Mouse (Mus musculus) spleen, postnatal 36 days (tissue): ENCODE results near the gene Cckbr.
"Not testable (repeated sequence)": the region's sequence is repeated elsewhere in the genome, so short reads cannot be mapped to it uniquely, and the experiment has no call there.

ENCODE experiments used
- DNase-seq, 2 experiments: peaks; one replicate each; pipeline ENCODE4 v3.0.0; 2022; ENCODE audit warnings: low spot score in 2 of 2, mixed read lengths in 1 of 2

The Cckbr gene

DNA sequence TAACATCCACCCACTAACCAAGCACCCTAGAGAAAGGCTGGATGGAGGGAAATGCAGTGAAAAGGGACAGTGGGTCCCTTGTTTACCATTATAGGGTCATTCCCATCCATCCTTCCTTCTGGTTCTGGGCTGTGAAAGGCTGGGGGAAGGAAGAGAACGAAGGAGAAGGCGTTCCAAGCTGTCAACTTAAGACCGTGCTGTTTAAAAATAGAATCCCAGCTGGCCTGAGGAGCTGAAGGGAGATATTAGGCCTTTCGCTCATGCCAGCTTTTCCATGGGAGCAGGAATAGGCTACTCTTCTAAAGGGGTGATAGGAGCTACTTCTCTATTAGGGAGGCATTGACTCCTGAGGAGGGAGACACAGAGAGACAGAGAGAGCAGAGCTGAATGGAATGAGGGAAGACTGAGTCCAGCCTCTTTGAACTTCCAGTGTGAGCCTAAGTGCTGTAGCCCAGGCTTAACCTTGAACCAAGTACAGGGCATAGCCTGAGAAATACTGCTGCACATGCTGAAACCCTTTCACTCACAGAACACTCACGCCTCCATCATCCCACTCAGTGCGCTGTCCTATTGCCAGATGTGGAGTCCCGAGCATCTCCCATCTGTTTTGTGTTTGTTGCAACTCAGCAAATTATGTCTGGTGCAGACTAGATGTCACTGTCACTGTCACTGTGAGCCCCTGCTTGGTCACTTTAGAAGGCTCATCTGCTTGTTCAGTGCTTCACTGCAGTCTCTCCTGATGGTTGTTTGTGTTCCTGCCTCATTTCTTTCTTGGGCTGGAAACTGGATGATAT is 12.6 kb downstream of the Cckbr start:
- DNase-seq = no peak

GRCm38 (mm10) chr7:105441426-105441825 is 15.9 kb downstream of the Cckbr start:
- DNase-seq = no peak

- DNase-seq = no peak
These were observed 19.5 kb downstream of the Cckbr start for GRCm38 (mm10) chr7:105445076-105445475.

- DNase-seq = not testable (repeated sequence)
These were observed 27.8 kb downstream of the Cckbr start for GRCm38 (mm10) chr7:105453345-105453744.

DNA sequence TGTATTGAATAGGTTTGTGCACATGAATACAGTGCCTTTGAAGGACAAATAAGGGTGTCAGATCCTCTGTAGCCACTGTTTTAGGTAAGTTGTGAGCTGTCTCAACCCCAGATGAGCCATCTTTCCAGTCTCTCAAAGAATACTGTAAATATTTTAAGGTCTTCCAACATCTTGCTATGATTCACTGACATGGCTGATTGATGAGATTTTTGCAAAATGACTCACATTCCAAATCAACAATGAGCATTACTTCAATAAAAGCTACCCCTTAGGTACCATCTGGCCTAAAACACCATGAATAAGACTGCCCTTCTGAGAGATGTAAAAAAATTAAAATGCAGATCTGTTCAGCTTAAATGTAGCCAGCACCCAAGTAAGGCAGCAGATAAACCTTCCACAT is 33.0 kb downstream of the Cckbr start:
- no peak for DNase-seq

DNA sequence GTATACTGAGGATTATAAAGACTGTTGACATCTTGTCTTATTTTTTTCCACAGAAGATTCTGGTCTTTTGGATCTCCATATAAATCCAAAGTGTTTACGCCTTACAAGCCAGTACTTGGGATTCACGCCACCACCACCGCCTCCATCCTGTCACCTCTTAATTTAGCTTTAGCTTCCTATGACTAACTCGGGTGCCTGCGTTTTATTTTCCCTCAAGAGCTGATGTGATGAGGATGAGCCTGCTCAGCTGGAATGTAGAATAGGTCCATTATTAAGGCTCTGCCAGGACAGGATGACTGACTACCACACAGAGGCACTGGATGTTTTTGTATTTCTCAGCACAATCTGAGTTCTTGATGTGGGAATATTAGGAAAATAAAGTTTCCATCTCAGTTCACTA is 40.0 kb downstream of the Cckbr start:
- DNase-seq = not testable (repeated sequence)

DNA sequence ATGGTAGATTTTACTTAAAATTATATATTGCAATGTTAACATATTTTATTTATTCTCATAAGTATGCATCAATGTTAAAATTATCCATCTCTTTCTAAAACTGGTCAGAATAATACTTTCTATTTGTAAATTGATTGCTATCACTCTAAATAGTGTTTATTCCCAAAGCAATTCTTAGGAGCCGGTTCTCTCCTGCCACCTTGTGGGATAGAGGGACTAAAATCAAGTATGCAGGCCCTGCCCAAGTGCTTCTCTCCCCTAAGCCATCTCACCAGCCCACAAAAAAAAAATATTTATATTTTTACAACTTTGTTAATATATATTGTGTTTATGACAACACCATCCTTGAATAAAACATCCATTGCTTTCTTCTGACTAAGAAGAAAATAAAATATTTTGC is 47.1 kb downstream of the Cckbr start:
- no peak for DNase-seq

DNA sequence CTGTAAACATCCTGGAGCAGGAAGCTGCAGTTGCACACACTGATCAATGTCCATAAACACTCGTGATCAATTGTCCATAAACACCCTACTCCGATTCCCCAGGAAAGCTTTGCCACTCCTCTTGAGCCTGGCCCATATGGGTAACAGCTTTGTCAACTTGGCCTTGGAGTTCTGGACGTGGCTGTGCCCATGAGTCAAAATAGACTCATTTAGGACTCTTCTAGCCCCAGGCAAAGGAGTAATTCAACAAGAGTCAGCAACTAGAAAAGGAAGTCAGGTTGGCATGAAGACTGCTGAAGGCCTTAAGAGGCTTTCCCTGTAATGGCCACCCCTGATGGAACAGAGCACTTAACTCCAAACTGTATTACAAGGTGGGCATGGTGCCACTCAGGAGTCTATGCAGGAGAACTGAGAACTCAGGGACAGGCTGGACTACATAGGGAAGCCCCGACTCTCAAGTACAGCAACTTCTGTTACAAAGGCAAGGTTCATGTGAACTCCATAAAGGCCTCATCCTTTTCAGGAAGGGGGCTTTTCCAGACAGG is 49.3 kb downstream of the Cckbr start:
- no peak for DNase-seq

DNA sequence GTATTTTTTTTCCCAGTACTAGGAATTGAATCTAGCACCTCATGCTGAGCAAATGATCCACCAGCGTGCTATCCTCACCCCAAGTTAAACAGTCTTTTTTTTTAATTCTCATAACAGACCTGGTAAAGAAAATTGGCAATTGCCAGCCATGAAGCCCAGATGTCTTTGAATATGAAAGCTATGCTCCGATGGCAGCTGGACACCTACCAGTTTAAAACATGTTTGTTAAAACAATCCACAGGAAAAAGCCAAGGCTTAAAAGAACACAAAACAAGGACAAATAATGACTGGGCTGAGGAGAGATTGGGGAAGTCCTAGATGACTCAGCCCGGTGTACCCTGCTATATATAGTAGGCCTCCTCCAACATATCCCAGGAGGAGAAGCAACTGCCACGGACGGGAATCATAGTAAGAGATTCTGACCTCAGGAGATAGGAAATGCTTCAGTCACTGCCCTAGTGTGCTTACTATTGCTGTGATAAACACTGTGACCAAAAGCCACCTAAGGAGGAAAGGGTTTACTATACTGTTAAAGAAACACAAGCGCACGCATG is 49.9 kb downstream of the Cckbr start:
- no peak for DNase-seq

GRCm38 (mm10) chr7:105476683-105477432 is 51.3 kb downstream of the Cckbr start:
- DNase-seq = no peak

- DNase-seq = no peak
These were observed 51.8 kb downstream of the Cckbr start for GRCm38 (mm10) chr7:105477433-105477700.

GRCm38 (mm10) chr7:105477841-105478240 is 52.3 kb downstream of the Cckbr start:
- no peak for DNase-seq

DNA sequence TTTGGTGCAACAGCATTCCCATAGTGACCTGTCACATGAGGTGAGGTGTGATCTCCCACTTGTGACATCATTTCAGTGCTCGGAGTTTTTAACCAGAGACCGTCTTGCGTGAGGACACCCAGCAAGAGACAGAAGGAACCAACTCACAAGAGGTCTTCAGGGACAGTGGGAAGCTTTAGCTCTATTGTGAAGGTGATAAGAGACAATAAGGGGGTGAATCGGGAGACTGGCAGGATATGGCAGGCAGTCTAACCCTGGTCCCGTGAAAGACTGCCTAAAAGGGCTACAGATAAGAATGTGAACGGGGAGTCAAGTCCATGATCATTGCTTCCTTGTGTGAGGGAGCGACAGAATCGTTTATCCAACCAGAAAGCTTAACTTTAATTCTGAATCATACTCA is 52.8 kb downstream of the Cckbr start:
- DNase-seq = no peak

DNA sequence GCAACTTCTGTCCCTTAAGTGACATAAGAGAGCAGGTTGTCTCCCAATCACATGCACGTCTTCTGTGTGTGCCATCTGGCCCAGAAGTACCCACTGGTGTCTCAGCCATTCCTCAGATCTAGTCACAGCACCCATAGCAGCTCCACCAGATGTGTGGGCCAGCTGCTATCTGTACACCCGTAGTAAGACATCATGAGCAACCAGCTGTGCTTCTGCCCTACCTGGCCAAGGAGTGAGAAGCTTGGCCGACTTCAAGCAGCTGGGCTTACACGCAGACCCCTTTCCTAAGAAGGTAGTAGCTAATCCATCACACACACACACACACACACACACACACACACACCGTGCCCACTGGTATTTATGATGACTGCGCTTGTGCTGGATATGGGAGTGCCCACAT is 53.7 kb downstream of the Cckbr start:
- no peak for DNase-seq

DNA sequence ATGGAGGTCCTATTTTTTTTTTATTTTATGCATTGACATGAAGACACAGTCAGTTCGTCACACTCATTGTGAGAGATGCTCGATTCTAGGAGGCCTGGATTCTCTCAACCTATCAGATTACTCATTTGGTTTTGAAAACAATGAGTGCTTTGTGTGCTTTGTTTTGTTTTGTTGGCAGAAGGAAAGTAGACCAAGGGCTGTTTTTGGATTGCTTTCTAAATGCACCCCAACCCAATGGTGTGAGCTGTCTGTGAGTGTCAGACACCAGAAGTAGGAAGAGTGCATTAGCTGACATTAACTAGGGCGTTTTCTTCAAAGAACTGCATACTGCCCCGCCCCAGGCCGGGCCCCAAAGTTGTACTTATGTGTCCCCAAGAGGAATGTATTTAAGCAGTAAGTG is 54.5 kb downstream of the Cckbr start:
- DNase-seq = no peak

- DNase-seq = peak; percentile 2 to 5
These were observed 55.3 kb downstream of the Cckbr start for GRCm38 (mm10) chr7:105480561-105481504.

DNA sequence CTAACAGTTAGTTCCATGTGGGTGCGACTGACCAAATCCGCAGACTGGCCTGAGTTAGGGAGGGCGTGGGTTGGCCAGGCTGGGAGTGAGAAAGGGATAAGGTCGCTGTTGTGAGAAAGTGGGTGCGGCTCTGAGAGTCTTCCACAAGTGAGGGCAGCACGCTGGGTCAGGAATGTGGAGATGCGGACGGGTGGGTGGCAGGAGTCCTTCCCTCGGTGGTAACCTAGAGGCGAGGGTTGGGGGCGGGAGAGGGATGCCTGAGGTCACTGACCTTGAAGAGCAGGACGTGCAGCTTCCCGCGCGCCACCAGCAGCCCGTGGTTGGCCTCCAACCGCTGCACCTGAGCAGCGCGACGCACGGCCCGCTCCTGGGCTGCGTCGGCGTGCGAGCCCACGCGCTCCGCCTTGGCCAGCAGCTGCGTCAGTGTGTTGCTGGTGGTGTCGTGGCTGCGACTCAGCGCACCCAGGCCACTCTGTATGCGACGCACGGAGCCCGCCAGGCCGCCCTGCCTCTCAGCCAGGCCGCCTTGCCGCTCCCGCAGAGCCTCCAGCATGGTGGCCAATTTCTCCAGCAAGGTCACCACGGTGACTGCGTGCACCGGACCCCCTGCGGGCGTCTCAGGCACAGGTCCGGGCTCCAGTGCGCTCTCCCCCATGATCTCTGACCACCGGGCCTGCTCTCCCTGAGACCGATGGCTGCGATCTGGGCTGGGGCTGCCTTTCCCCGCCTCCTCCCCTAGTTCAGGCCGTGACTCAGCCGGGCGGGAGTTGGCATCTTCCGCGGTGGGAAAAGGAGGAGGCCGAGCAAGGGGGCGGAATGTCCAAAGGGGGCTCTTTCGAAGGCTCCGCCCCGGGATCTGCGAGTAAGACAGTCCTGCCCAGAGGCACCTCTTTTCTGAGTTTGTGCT is 56.2 kb downstream of the Cckbr start, which contains the start of gene Cavin3:
Cavin3 (minus strand) TSS at position 796 of the 907 bp plus-strand sequence.
- DNase-seq = peak; percentile 19 to 30

DNA sequence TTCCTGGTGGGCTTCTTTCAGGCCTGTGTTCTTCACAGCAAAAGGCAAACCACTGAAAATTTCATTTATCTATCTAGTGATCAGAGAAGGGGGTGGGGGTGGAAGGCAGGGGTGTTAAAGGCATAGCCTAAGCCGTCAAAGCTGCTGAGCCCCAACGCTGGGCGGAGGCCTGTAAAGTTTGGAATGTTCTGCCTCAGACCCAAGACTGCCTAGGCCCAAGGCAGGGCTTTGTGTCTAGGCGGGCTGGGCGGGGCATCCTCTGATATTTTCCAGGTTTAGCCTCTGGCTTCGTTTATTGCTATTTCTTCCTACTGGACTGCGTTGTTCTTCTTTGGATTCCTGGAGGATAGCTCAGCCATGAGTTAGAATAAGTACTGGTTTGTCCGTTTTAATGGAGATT is 56.9 kb downstream of the Cckbr start:
- DNase-seq = no peak

DNA sequence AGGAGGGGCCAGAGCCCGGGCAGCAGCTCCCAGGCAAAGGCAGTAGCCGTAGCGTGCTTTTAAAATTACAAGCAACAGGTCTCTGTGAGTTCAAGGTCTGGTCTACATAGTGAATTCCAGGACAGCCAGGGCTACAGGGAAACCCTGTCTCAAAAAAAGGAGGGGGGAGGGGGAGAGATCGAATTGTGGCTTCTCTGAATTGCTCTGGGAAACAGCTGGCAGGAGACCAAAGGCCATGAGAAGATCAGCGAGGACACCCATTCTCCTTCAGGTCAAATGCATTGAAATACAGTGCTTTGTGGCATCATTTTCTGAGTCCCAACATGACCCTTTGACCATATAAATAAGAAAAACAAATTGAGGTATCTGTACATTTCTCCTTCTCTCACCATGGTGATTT is 59.5 kb downstream of the Cckbr start:
- no peak for DNase-seq

DNA sequence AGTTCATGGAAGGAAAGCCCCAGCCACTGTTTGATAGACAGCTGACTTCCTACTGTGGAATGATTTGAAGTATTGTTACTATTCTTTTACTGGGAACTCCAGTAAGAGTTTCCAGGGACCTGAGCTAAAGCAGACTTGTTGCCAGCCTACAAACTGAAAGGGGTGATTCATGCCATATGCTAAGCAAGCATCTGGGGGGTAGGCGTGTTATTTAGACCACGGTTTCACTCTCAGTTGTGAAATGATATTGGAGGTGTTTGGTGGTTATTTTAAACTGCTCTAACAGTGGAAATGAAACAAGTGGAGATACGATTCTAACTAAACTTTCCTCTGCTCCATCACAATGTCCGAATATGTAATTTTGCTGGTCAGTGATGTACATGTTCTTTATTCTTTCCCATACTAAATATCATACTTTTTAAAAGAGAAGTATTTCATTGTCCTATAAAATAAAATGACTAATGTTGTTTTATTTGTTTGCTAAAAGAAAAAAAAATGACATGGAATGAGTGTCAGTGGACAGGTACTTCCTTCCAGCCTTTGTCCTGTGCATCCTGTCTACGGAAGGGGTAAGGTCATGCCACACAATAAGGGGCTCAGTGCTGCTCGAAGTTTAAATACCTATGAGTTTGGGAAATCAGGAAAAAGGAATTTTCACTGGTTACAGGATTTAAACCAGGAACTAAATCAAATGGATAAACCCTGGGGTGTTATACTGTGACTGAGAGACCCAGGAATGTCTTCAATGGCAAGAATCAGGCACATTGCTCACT is 61.8 kb downstream of the Cckbr start:
- DNase-seq = no peak
